Mouse (Mus musculus) ovary, adult 2 months (tissue): Measurements from ENCODE around the gene Gm15023. TPM values are rescaled to one million over a fixed set of nuclear protein-coding genes. Genes with fewer than 3 reads are reported as not detected.

Experiments used
- polyA plus RNA-seq: library from polyadenylated mRNA; depleted of rRNA; stranded (reverse); fragments of >200 nt; gene quantifications from 2 replicates; pipeline ENCODE4 v1.2.3, GENCODE M21; 2012; rRNA removed

Gene Gm15023
- polyA plus RNA-seq = 0.06 TPM in 1 of 2 replicates, not detected in the other

DNA sequence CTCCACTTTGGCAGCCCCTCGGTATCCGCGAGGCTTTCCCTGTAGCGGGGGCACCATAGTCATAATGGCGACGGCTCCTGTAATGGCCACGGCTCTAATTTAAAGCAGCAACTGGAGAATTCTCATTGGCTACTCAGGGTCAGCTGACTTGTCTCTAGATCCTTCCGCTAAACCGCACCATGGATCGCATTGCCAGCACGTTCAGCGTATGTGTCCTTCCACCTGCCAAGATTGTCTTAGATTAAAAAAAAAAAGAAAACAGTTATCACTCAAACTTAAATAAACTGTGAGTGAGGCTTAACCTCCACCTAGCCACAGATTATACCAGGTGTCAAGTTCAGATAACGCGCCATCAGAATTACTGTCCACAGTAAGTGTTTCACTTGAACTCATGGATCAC, at the start of gene Gm15023:
Gm15023 (minus strand) TSS at position 101 of the 400 bp plus-strand sequence.

DNA sequence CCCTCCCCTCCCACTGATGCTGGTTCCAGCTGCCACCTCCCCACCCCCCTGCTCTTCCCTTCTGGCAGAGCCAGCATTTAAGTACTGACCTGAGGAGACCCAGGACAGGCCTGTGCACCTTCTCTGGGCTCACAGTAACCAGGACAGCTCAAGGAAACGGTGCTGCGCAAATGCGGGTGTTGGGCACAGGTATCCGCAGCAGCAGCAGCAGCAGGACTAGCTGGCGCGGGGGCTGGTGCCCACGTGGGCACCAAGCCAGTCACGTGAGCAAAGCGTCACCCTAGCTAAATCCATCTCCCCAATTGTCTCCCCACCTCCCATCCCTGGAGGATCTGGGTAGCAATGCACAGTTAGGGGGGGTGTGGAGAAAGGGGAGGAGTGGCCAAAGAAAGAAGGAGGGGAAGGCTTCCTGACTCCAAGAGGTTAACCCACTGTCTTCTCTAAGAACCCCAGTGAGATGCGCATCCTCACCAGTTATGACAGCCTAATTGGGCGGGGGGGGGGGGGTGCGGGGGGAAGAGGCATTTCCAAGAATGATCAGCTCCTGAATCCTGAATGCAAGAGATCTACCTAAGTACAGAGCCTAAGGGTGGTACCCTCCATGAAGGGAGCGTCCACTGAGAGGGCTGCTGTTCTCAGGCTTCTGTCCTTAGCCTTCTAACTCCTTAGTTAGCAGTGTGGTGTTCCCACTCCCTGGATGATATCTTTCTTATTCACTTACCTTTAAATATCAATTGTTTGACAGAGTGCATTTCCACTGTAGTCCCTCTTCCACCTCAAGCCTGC, 33.2 kb upstream of the Gm15023 start, which contains the start of gene Tceal6:
Tceal6 (minus strand) TSS at position 252 of the 786 bp plus-strand sequence.

Other genes with a start within 250 kb of the Gm15023 start
- gene Nxf2, start 212.9 kb downstream of the Gm15023 start, polyA plus RNA-seq = 0.08 and 0.10 TPM in 2 replicates
- gene Zmat1, start 168.4 kb downstream of the Gm15023 start, polyA plus RNA-seq = 0.35 and 0.67 TPM in 2 replicates
- gene Tceal6, start 33.1 kb upstream of the Gm15023 start, polyA plus RNA-seq = 0.71 and 1.4 TPM in 2 replicates
- not detected in 2 replicates for gene Pramel3, start 124.7 kb upstream of the Gm15023 start, polyA plus RNA-seq
- gene Gm5128, start 195.7 kb upstream of the Gm15023 start, polyA plus RNA-seq = not detected in 2 replicates